Mouse (Mus musculus) spleen, adult 2 months (tissue): ENCODE measurements at regions not wholly inside any gene's neighbourhood (a gene's known extent, or its start where the extent isn't known, plus 50 kb on each side); places are given as distances from the start of the nearest gene placed in this dataset.

ENCODE experiments used
- CTCF ChIP-seq: fragments of 200-500 bp; IDR thresholded peaks from 2 replicates; pipeline ENCODE4 v1.5.1; 2011; ENCODE audit warnings: mild to moderate bottlenecking, inconsistent platforms; ENCODE audit not compliant: insufficient read depth, insufficient read length, insufficient replicate concordance; ENCODE audit errors: extremely low read depth
- POLR2A ChIP-seq: fragments of 200-500 bp; IDR thresholded peaks from 2 replicates; pipeline ENCODE4 v1.6.1; 2011; ENCODE audit warnings: low read depth, low read length, inconsistent platforms

- TF ChIP-seq POLR2A (no peak), CTCF (peak; percentile 6; the same call in 1 of the 2 replicates)
These were observed 185.8 kb upstream of the Kcnab2 start for GRCm38 (mm10) chr4:152663482-152663881.
